Mouse (Mus musculus) heart, embryonic 10.5 days (tissue): ENCODE measurements around the gene Col13a1. TPM values are rescaled to one million over a fixed set of nuclear protein-coding genes. Genes with fewer than 3 reads are reported as not detected.

ENCODE experiments used
- DNase-seq: peaks from one replicate; pipeline ENCODE4 v3.0.0-alpha.2; 2017; ENCODE audit warnings: low spot score
- H3K27ac ChIP-seq: fragments of 300-500 bp; sonication (generic); 2 replicates; pipeline ENCODE4 v1.5.1; 2016; ENCODE audit warnings: mild to moderate bottlenecking
- H3K27me3 ChIP-seq: fragments of 300-500 bp; sonication (generic); 2 replicates; pipeline ENCODE4 v1.6.1; 2016; ENCODE audit warnings: mild to moderate bottlenecking; ENCODE audit not compliant: poor library complexity, insufficient read depth, severe bottlenecking
- H3K36me3 ChIP-seq: fragments of 300-500 bp; sonication (generic); 2 replicates; pipeline ENCODE4 v1.6.1; 2016; ENCODE audit warnings: mild to moderate bottlenecking, moderate library complexity
- H3K4me1 ChIP-seq: fragments of 300-500 bp; sonication (generic); 2 replicates; pipeline ENCODE4 v1.6.1; 2016; ENCODE audit warnings: mild to moderate bottlenecking
- H3K4me3 ChIP-seq: fragments of 300-500 bp; sonication (generic); 2 replicates; pipeline ENCODE4 v1.5.1; 2016; ENCODE audit warnings: mild to moderate bottlenecking, moderate library complexity
- H3K9me3 ChIP-seq: fragments of 300-500 bp; sonication (generic); 2 replicates; pipeline ENCODE4 v1.6.1; 2016; ENCODE audit warnings: mild to moderate bottlenecking, moderate library complexity
- WGBS: fragments of 180-500 bp; shearing (Covaris S2); methylation state at CpG from one replicate; pipeline ENCODE4 v1.1.7; 2016; 5-methylcytosine and 5-hydroxymethylcytosine counted together
- polyA plus RNA-seq: library from polyadenylated mRNA; unstranded; fragments of >200 nt; fragmentation: Nextera tagmentation; extraction: Ambion mirVana; gene quantifications from 2 replicates; pipeline ENCODE4 v1.2.1, GENCODE M21; 2016

Gene Col13a1
- polyA plus RNA-seq, 1 experiment from 2014 or later, result 12.3 TPM

DNA sequence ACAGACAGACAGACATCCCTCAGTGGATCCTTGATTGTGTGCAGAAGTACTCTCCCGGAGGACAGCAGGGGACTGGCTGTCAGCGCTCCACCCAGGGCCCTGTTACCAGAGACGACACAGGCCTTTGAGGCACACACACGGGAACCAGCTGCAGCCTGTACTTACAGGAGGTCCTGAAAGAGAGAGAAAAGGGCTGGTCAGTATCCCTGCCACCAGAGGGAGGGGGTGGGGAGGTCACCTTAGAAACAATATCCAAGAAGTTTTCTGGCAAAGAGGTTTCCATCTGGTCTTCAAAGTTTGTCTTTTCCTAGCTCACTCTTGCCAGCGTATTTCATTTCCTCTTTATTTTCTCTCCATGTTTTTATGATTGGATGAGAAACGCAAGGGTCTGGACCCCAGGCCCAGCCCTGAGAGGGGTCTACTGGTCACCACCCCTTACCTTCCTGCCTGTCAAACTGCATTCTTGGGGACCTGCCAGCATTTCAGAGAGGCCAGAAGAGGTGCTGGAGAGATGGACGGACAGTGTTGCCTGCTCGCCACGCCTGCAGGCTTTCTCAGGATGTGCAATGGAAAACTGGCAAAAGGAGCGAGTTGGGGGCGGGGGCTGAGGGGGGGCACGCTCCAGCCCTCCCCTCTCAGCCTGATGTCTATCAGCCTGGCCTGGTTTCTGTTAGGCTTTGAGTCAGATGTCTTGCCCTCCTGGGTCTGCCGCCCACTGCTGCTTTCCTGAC is 58.8 kb downstream of the Col13a1 start:
- DNase-seq, result no peak
- Histone ChIP-seq H3K4me3 (peak overlapping the region; percentile 40), H3K27ac (peak overlapping the region; percentile 85), H3K4me1 (peaks cover 50% of the 10 kb centered on the region), H3K27me3 (no peaks in the 10 kb centered on the region), H3K9me3 (peaks cover 5% of the 10 kb centered on the region; the same call in 1 of the 2 replicates), H3K36me3 (peaks cover 31% of the 10 kb centered on the region)
- WGBS, result 15% methylated on average over 13 of the region's 13 CpGs

DNA sequence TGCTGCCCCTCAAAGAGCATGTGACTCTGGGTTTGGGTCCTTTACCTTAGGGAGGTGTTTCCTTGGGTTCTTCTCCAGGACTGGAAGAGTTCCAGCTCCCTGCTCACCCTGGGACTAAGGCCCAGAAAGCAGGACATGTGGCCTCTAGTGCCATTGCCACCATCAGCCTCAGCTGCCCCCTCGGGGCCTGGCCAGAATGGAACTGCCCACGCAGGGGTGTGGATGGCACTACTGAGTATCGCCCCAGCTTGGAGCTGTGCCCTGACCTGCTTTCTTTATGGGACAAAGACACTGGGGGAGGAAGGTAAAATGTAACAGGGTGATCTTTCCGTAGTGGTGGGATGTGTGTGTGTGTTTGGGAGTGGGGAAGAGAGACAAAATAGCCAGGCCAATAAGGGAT is 59.4 kb downstream of the Col13a1 start:
- 81% methylated on average over 4 of the region's 4 CpGs for WGBS
- Histone ChIP-seq H3K4me3 (no peak overlapping the region), H3K9me3 (peaks cover 5% of the 10 kb centered on the region; the same call in 1 of the 2 replicates), H3K27ac (peak overlapping the region; percentile 85), H3K36me3 (peaks cover 34% of the 10 kb centered on the region), H3K27me3 (no peaks in the 10 kb centered on the region), H3K4me1 (peaks cover 46% of the 10 kb centered on the region)
- no peak for DNase-seq

DNA sequence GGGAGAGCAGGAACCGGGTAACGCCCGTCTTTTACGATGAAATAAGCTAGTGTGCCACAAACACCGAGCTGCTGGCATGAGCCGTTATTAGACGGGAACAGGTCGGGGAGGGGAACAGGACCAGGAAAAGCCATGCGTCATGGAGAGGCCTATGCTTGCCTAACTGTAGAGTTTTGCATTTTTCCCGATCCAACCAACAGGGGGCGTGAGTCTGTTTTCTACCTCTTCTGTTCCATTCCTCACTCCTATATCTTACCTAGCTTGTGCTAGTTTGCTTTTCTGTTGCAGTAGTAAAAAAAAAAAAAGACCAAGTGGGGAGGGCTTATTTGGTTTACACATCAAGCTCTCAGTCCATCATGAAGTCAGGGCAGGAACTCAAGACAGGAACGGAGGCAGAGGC is 61.8 kb downstream of the Col13a1 start:
- peaks cover 33% of the 10 kb centered on the region for H3K4me1 ChIP-seq
- no peaks in the 10 kb centered on the region for H3K27me3 ChIP-seq
- no peak overlapping the region for H3K4me3 ChIP-seq
- peaks cover 34% of the 10 kb centered on the region for H3K36me3 ChIP-seq
- 87% methylated on average over 12 of the region's 12 CpGs for whole genome bisulfite sequencing
- H3K27ac ChIP-seq, result no peak overlapping the region
- no peak for DNase-seq
- H3K9me3 ChIP-seq, result peaks cover 5% of the 10 kb centered on the region; the same call in 1 of the 2 replicates

DNA sequence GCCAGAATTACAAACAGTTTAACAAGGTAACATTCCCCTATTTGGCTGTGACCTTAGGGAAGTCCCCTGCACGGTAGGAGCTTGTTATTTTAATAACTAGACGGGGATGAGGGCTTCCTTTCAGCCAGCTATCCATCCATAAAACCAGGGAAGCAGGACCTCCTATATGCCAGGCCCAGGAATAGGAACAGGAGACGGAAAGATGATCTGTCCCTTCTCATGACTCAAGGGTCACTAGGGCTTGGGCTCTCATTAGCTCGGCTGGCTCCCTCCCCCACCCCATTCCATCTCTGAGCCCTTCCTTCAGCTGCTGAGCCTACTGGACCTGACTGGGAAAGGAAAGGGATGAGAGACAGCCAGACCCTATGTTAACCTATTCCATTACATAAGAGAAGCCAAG is 67.1 kb downstream of the Col13a1 start:
- Histone ChIP-seq H3K4me1 (peaks cover 8% of the 10 kb centered on the region), H3K9me3 (peaks cover 10% of the 10 kb centered on the region; the same call in 1 of the 2 replicates), H3K27ac (no peak overlapping the region), H3K4me3 (no peak overlapping the region), H3K27me3 (no peaks in the 10 kb centered on the region), H3K36me3 (peaks cover 30% of the 10 kb centered on the region)
- DNase-seq, result no peak
- 59% methylated on average over 4 of the region's 4 CpGs for WGBS

DNA sequence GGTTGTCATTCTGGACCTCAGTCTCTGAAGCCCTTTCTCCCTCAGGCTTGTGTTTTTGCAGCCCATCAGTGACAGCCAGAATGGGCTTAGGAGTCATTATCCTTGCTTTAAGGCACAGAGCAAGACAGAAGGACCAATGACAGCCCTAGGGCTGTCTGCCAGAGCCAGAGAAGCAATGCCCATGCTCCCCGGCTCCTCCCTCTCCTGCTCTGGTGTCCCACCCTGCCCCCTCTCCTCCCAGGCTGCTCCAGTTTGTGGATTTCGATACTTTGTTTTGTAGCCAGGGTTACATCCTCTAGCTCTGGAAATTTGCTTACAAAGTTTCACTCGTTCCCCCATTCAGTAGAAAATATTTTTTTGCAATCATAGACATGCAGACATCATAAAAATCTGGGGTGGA is 69.9 kb downstream of the Col13a1 start:
- WGBS, result 78% methylated on average over 3 of the region's 3 CpGs
- Histone ChIP-seq H3K27ac (no peak overlapping the region), H3K27me3 (no peaks in the 10 kb centered on the region), H3K9me3 (0 out of 2 replicates have a peak, but pooled peaks cover 5% of the 10 kb centered on the region), H3K4me1 (peaks cover 30% of the 10 kb centered on the region), H3K36me3 (peaks cover 19% of the 10 kb centered on the region), H3K4me3 (no peak overlapping the region)
- no peak for DNase-seq

DNA sequence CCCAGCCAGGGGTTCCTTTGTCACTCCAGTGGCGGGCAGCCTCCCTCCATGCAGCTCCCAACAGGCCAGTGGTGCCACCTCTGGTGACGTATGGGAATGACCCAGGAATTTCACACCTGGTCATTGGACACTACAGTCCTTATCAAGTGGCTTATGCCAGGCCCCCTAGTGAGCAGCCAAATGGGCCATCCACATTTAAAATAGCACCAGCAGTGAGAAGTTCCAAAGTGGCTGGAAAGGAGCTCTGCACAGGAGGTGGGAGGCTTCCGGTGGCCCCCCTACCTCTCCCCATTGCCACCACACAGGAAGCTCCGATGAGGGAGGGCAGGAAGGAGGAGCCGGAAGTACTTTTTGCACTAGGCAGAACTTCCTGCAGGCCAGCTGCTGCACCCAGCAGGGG is 72.7 kb downstream of the Col13a1 start:
- Histone ChIP-seq H3K4me3 (peak overlapping the region; percentile 30), H3K27me3 (no peaks in the 10 kb centered on the region), H3K9me3 (0 out of 2 replicates have a peak, but pooled peaks cover 5% of the 10 kb centered on the region), H3K27ac (peak overlapping the region; percentile 72), H3K36me3 (peaks cover 19% of the 10 kb centered on the region), H3K4me1 (peaks cover 41% of the 10 kb centered on the region)
- peak; percentile 86 for DNase-seq
- 12% methylated on average over 5 of the region's 5 CpGs for WGBS

DNA sequence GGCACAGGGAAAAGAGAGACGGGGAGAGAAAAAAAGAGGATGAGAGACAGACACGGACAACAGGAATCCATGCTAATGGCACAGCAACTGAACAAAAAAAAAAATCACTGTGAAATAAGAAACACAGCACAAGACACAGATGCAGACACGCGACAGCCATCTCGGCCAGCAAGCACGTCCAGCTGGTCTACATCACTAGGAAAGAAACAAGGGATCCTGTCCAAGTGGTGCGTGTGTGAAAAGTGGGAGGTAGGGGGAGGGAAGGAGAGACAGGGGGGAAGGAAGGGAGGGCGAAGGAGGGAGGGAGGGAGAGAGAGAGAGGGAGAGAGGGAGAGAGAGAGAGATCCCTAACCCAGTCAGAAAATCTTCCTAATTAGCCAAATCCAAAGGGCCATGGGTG is 73.6 kb downstream of the Col13a1 start:
- 36% methylated on average over 8 of the region's 8 CpGs for WGBS
- peak overlapping the region; percentile 72 for H3K27ac ChIP-seq
- peaks cover 45% of the 10 kb centered on the region for H3K4me1 ChIP-seq
- no peak for DNase-seq
- H3K4me3 ChIP-seq, result no peak overlapping the region
- H3K36me3 ChIP-seq, result peaks cover 23% of the 10 kb centered on the region
- 0 out of 2 replicates have a peak, but pooled peaks cover 5% of the 10 kb centered on the region for H3K9me3 ChIP-seq
- H3K27me3 ChIP-seq, result no peaks in the 10 kb centered on the region

DNA sequence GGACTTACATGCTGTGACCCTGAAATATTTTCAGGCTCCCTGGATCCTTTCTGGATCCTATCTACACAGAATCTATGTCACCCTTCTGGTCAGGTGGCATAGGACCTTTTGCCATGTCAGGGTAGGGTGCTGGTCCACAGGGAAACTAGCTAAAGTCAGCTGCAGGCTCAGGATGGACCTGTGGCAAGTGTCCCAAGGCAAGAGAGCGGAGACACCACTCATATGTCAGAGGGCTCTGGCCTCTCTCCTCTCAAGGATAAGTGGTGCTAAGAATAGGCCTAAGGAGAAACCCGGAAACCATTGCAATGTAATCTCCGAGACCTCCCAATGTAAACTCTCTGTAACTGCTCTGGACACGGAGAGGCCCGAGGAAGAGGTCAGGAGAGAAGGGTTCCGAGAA is 80.8 kb downstream of the Col13a1 start:
- Histone ChIP-seq H3K27ac (peak overlapping the region; percentile 83), H3K4me1 (peaks cover 30% of the 10 kb centered on the region), H3K27me3 (0 out of 2 replicates have a peak, but pooled peaks cover 4% of the 10 kb centered on the region), H3K4me3 (peak overlapping the region; percentile 44), H3K36me3 (peaks cover 16% of the 10 kb centered on the region; the same call in 1 of the 2 replicates), H3K9me3 (no peaks in the 10 kb centered on the region)
- no peak for DNase-seq
- WGBS, result 22% methylated on average over 6 of the region's 6 CpGs

DNA sequence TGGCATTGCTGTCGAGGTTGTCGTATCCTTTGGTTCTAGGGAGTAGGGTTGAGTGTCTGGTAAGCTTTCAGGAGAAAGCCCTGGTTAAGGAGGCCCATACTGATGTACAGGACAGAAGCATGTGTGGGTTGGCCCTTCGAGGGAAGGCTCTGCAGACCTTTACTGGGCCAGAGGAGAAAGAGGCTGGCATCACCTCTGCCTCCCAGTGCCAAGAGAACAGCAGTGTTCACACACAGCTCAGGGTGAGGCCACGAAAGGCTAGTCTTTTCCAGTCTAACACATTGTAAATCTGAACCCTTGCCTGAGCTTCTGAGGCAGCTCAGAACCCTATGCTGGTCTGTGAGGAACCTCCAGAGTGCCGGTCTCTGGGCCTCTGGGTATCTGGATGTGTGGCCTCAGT is 84.3 kb downstream of the Col13a1 start:
- 84% methylated on average over 5 of the region's 5 CpGs for WGBS
- Histone ChIP-seq H3K27ac (no peak overlapping the region), H3K9me3 (no peaks in the 10 kb centered on the region)

DNA sequence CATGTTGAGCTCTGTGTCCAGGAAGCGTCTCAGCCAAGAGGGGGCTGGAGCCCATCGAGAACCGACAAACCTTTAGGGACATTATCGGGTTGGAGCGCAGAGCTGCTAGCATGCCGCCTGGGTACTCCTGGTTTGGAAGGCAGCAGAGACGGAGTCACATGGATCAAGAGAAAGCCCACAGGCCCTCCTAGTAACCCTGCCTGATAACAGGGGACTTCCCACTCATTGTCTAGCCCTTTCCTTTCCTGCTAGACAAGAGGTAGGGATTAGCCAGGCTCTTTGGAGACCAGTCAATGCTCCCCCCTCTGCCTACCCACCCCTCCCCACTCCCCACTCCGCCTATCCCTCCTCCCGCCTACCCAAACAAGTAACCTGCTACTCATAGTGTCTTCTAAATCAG is 87.8 kb downstream of the Col13a1 start:
- peak overlapping the region; percentile 69 for H3K27ac ChIP-seq

More for the DNA sequence above, 84.3 kb downstream of the Col13a1 start:
- H3K36me3 ChIP-seq, result peaks cover 12% of the 10 kb centered on the region; the same call in 1 of the 2 replicates
- H3K4me3 ChIP-seq, result no peak overlapping the region
- DNase-seq, result no peak
- H3K4me1 ChIP-seq, result peaks cover 43% of the 10 kb centered on the region
- 0 out of 2 replicates have a peak, but pooled peaks cover 4% of the 10 kb centered on the region for H3K27me3 ChIP-seq

DNA sequence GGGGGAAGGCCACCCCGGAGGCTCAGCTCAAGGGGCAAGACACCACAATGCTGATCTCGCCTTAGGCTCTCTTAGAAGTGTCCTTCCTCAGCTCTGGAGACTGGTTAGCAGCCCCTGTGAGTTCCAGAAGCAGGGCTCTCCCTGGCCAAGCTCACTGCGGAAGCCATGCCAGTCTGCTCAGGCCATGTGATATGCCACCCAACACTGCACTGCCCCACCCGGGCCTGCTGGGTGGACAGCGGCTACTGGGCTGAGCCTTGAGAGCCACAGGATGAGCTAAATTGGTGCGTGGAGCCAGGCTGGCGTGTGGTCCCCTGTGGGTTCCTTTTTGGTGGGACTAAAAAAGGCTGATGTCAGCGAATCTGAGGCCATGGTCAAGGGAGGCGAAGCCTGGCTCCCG is 88.6 kb downstream of the Col13a1 start:
- H3K27ac ChIP-seq, result peak overlapping the region; percentile 69; the same call in 1 of the 2 replicates
- DNase-seq, result no peak
- H3K4me1 ChIP-seq, result peaks cover 46% of the 10 kb centered on the region
- WGBS, result 91% methylated on average over 10 of the region's 10 CpGs
- H3K9me3 ChIP-seq, result no peaks in the 10 kb centered on the region
- H3K27me3 ChIP-seq, result 0 out of 2 replicates have a peak, but pooled peaks cover 4% of the 10 kb centered on the region
- peaks cover 12% of the 10 kb centered on the region; the same call in 1 of the 2 replicates for H3K36me3 ChIP-seq
- no peak overlapping the region for H3K4me3 ChIP-seq

More for the DNA sequence above, 87.8 kb downstream of the Col13a1 start:
- Histone ChIP-seq H3K36me3 (peaks cover 12% of the 10 kb centered on the region; the same call in 1 of the 2 replicates), H3K4me1 (peaks cover 46% of the 10 kb centered on the region), H3K9me3 (no peaks in the 10 kb centered on the region), H3K27me3 (0 out of 2 replicates have a peak, but pooled peaks cover 4% of the 10 kb centered on the region), H3K4me3 (no peak overlapping the region)
- 29% methylated on average over 9 of the region's 9 CpGs for WGBS
- no peak for DNase-seq

DNA sequence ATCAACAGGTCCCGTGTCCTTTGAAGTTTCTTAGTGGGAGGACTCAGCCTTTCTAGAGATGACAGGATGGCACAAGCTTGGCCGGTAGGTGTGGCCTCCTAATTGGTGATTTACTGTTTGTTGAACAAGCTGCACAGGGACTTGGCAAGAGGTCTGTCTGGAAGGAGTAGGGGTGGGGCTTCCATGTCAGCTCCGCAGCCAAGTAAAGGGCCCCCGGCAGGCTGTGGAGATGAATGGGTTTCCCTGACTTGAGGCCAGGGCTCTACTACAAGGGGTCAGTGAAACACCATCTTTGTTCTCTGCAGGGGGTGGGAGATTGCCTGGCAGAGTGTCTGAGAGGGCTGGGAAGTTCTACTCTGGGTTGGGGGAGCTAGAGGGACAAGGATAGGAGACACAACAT is 99.5 kb downstream of the Col13a1 start:
- 0 out of 2 replicates have a peak, but pooled peaks cover 3% of the 10 kb centered on the region for H3K27me3 ChIP-seq
- no peak overlapping the region for H3K4me3 ChIP-seq
- H3K36me3 ChIP-seq, result no peaks in the 10 kb centered on the region
- H3K27ac ChIP-seq, result peak overlapping the region; percentile 53; the same call in 1 of the 2 replicates
- DNase-seq, result no peak
- peaks cover 67% of the 10 kb centered on the region for H3K4me1 ChIP-seq
- WGBS, result 21% methylated on average over 4 of the region's 4 CpGs
- H3K9me3 ChIP-seq, result no peaks in the 10 kb centered on the region

DNA sequence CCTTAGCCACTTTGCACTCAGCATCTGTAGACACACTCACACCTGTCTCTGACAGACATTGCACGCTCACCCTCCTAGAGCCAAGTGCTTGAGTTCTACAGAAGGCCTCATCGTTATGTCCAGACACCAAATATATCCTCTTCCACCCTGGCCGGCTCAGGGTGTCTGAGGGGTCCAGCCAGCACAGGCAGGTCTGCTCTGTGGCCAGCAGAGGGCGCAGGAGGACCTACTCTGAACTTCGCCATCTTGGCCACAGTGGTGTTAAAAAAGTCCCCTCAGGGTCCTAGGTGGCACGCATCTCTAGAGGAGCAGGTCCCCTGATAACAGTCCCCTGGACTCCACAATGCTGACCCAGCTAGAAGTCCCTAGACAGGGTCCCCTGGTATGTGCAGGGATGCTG is 101.1 kb downstream of the Col13a1 start:
- H3K4me3 ChIP-seq, result no peak overlapping the region
- H3K36me3 ChIP-seq, result no peaks in the 10 kb centered on the region
- peak overlapping the region; percentile 71; the same call in 1 of the 2 replicates for H3K27ac ChIP-seq
- 0 out of 2 replicates have a peak, but pooled peaks cover 3% of the 10 kb centered on the region for H3K27me3 ChIP-seq
- WGBS, result 6% methylated on average over 6 of the region's 6 CpGs
- H3K4me1 ChIP-seq, result peaks cover 81% of the 10 kb centered on the region
- no peaks in the 10 kb centered on the region for H3K9me3 ChIP-seq
- DNase-seq, result peak; percentile 86
